Mouse (Mus musculus): Measurements from ENCODE around the gene Plekha5. TPM values are rescaled to one million over a fixed set of nuclear protein-coding genes. Genes with fewer than 3 reads are reported as not detected.

Gene Plekha5
- polyA plus RNA-seq, 1 experiment from 2014 or later: 45.4 TPM

- Histone ChIP-seq H3K4me3 (ENCODE audit: low read length) (no peak overlapping the region), H3K27me3 (ENCODE audit: insufficient read depth, low read length) (no peaks in the 10 kb centered on the region), H3K4me1 (ENCODE audit: insufficient read depth, low read length) (peaks cover 17% of the 10 kb centered on the region; the same call in 1 of the 2 replicates), H3K27ac (ENCODE audit: low read length) (0 out of 2 replicates have a peak overlapping the region, but pooled peaks have one; percentile 14), H3K4me2 (replicated peaks; ENCODE audit: low read depth, low read length) (no peak overlapping the region; the same call in 1 of the 2 replicates), H3K9ac (replicated peaks; ENCODE audit: low read length) (no peak overlapping the region), H3K36me3 (ENCODE audit: insufficient read depth, low read length) (no peaks in the 10 kb centered on the region), H3K9me3 (ENCODE audit: low read length) (no peaks in the 10 kb centered on the region)
- no peak for ATAC-seq (ENCODE audit: low FRiP score, low TSS enrichment)
- 22% methylated on average over 8 of the region's 8 CpGs for WGBS
These were observed 90.6 kb downstream of the Plekha5 start for GRCm38 (mm10) chr6:140514205-140515110.

GRCm38 (mm10) chr6:140515550-140515949 lies 91.7 kb downstream of the Plekha5 start:
- Histone ChIP-seq H3K4me3 (ENCODE audit: low read length) (no peak overlapping the region), H3K4me1 (ENCODE audit: insufficient read depth, low read length) (peaks cover 21% of the 10 kb centered on the region; the same call in 1 of the 2 replicates), H3K27me3 (ENCODE audit: insufficient read depth, low read length) (no peaks in the 10 kb centered on the region), H3K27ac (ENCODE audit: low read length) (no peak overlapping the region), H3K9me3 (ENCODE audit: low read length) (no peaks in the 10 kb centered on the region), H3K9ac (replicated peaks; ENCODE audit: low read length) (no peak overlapping the region), H3K4me2 (replicated peaks; ENCODE audit: low read depth, low read length) (no peak overlapping the region), H3K36me3 (ENCODE audit: insufficient read depth, low read length) (no peaks in the 10 kb centered on the region)
- ATAC-seq (ENCODE audit: low FRiP score, low TSS enrichment): no peak
- 76% methylated on average over 4 of the region's 4 CpGs for WGBS

DNA sequence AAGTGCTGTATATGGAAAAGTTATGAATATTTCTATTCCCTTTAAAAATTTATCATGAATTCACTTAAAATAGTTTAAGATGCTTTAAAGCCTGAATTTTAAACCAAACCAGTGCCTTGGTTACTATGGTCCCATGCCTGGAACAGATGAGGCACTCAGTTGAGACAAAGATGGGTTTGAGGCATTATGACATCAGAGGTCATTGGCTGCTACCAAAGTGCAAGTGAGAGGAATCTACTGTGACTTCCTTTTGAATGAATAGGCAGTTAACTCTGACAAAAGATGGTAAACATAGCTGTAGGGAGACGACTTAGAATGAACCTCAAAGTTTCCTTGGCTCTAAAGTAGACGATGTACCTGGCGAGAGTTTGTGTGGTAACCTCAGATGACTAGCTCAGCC lies 92.3 kb downstream of the Plekha5 start:
- Histone ChIP-seq H3K9ac (replicated peaks; ENCODE audit: low read length) (no peak overlapping the region), H3K4me1 (ENCODE audit: insufficient read depth, low read length) (peaks cover 21% of the 10 kb centered on the region; the same call in 1 of the 2 replicates)
- 73% methylated on average over 3 of the region's 3 CpGs for WGBS

GRCm38 (mm10) chr6:140517188-140517587 lies 93.3 kb downstream of the Plekha5 start:
- Histone ChIP-seq H3K27me3 (ENCODE audit: insufficient read depth, low read length) (no peaks in the 10 kb centered on the region), H3K27ac (ENCODE audit: low read length) (no peak overlapping the region), H3K36me3 (ENCODE audit: insufficient read depth, low read length) (no peaks in the 10 kb centered on the region), H3K9ac (replicated peaks; ENCODE audit: low read length) (no peak overlapping the region), H3K9me3 (ENCODE audit: low read length) (no peaks in the 10 kb centered on the region), H3K4me3 (ENCODE audit: low read length) (no peak overlapping the region), H3K4me2 (replicated peaks; ENCODE audit: low read depth, low read length) (no peak overlapping the region), H3K4me1 (ENCODE audit: insufficient read depth, low read length) (peaks cover 28% of the 10 kb centered on the region; the same call in 1 of the 2 replicates)
- no peak for ATAC-seq (ENCODE audit: low FRiP score, low TSS enrichment)
- 76% methylated on average over 1 of the region's 1 CpGs for WGBS

More for the DNA sequence above, 92.3 kb downstream of the Plekha5 start:
- H3K36me3 ChIP-seq (ENCODE audit: insufficient read depth, low read length): no peaks in the 10 kb centered on the region
- H3K9me3 ChIP-seq (ENCODE audit: low read length): no peaks in the 10 kb centered on the region
- H3K4me2 ChIP-seq (replicated peaks; ENCODE audit: low read depth, low read length): no peak overlapping the region
- H3K4me3 ChIP-seq (ENCODE audit: low read length): no peak overlapping the region
- ATAC-seq (ENCODE audit: low FRiP score, low TSS enrichment): no peak
- no peaks in the 10 kb centered on the region for H3K27me3 ChIP-seq (ENCODE audit: insufficient read depth, low read length)
- no peak overlapping the region for H3K27ac ChIP-seq (ENCODE audit: low read length)

DNA sequence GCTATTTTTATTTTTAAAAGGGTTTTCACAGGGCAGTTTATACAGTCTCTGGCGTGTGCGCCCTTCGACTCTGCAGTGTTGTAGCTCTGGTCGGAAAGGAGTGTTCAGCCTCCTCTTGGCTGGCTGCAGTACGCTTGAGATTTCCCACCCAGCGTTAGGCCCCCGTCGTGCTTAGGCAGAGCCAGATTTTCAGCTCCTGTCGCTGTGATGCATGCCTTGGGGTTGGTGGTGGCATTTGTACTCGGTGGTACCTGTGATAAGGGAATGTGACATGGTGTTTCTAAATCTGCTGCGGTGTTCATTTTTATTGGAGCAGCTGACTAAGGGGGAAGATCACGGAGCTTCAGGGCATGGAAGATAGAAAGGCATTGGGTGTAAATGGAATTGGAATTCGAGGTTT lies 95.2 kb downstream of the Plekha5 start:
- no peak overlapping the region for H3K9ac ChIP-seq (replicated peaks; ENCODE audit: low read length)
- H3K27me3 ChIP-seq (ENCODE audit: insufficient read depth, low read length): no peaks in the 10 kb centered on the region
- H3K27ac ChIP-seq (ENCODE audit: low read length): no peak overlapping the region
- no peak overlapping the region for H3K4me2 ChIP-seq (replicated peaks; ENCODE audit: low read depth, low read length)
- peaks cover 29% of the 10 kb centered on the region; the same call in 1 of the 2 replicates for H3K4me1 ChIP-seq (ENCODE audit: insufficient read depth, low read length)
- H3K4me3 ChIP-seq (ENCODE audit: low read length): no peak overlapping the region
- no peak for ATAC-seq (ENCODE audit: low FRiP score, low TSS enrichment)
- H3K9me3 ChIP-seq (ENCODE audit: low read length): no peaks in the 10 kb centered on the region
- H3K36me3 ChIP-seq (ENCODE audit: insufficient read depth, low read length): no peaks in the 10 kb centered on the region
- 62% methylated on average over 13 of the region's 13 CpGs for WGBS

- peaks cover 24% of the 10 kb centered on the region; the same call in 1 of the 2 replicates for H3K4me1 ChIP-seq (ENCODE audit: insufficient read depth, low read length)
- ATAC-seq (ENCODE audit: low FRiP score, low TSS enrichment): 0 out of 2 replicates have a peak, but pooled peaks have one; percentile 56
These were observed 95.8 kb downstream of the Plekha5 start for GRCm38 (mm10) chr6:140519488-140520159.

DNA sequence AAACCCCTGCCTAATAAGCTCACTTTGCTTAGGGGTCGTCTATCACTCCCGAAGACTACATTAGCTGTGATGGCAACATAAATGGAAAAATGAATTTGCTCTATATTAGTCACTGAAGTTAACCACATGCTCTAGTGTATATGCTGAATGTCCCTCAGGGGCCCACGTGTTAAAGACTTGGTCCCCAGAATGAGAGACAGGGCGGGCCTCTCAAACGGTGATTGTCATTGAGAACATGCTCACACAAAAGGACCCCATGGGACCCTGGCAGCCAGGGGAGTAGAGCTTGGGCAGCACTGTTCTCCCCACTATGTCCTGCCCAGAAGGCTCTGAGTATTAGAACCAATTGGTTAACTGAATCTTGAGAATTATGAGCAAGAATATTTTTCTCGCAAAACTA lies 97.1 kb downstream of the Plekha5 start:
- H3K4me2 ChIP-seq (replicated peaks; ENCODE audit: low read depth, low read length): no peak overlapping the region
- no peak for ATAC-seq (ENCODE audit: low FRiP score, low TSS enrichment)
- no peak overlapping the region for H3K9ac ChIP-seq (replicated peaks; ENCODE audit: low read length)
- H3K4me1 ChIP-seq (ENCODE audit: insufficient read depth, low read length): peaks cover 21% of the 10 kb centered on the region; the same call in 1 of the 2 replicates
- no peaks in the 10 kb centered on the region for H3K9me3 ChIP-seq (ENCODE audit: low read length)
- WGBS: 72% methylated on average over 6 of the region's 6 CpGs
- 0 out of 2 replicates have a peak, but pooled peaks cover 4% of the 10 kb centered on the region for H3K36me3 ChIP-seq (ENCODE audit: insufficient read depth, low read length)
- H3K27me3 ChIP-seq (ENCODE audit: insufficient read depth, low read length): no peaks in the 10 kb centered on the region
- no peak overlapping the region for H3K27ac ChIP-seq (ENCODE audit: low read length)
- no peak overlapping the region for H3K4me3 ChIP-seq (ENCODE audit: low read length)

More at GRCm38 (mm10) chr6:140519488-140520159, 95.8 kb downstream of the Plekha5 start:
- no peaks in the 10 kb centered on the region for H3K27me3 ChIP-seq (ENCODE audit: insufficient read depth, low read length)
- H3K9ac ChIP-seq (replicated peaks; ENCODE audit: low read length): no peak overlapping the region
- H3K4me3 ChIP-seq (ENCODE audit: low read length): no peak overlapping the region
- H3K27ac ChIP-seq (ENCODE audit: low read length): no peak overlapping the region
- H3K9me3 ChIP-seq (ENCODE audit: low read length): no peaks in the 10 kb centered on the region
- no peaks in the 10 kb centered on the region for H3K36me3 ChIP-seq (ENCODE audit: insufficient read depth, low read length)
- 31% methylated on average over 10 of the region's 10 CpGs for WGBS
- H3K4me2 ChIP-seq (replicated peaks; ENCODE audit: low read depth, low read length): no peak overlapping the region

GRCm38 (mm10) chr6:140521832-140522231 lies 98.0 kb downstream of the Plekha5 start:
- no peak overlapping the region for H3K27ac ChIP-seq (ENCODE audit: low read length)
- no peaks in the 10 kb centered on the region for H3K9me3 ChIP-seq (ENCODE audit: low read length)
- WGBS: 54% methylated on average over 5 of the region's 5 CpGs
- no peak overlapping the region for H3K4me3 ChIP-seq (ENCODE audit: low read length)
- H3K27me3 ChIP-seq (ENCODE audit: insufficient read depth, low read length): no peaks in the 10 kb centered on the region
- peaks cover 21% of the 10 kb centered on the region; the same call in 1 of the 2 replicates for H3K4me1 ChIP-seq (ENCODE audit: insufficient read depth, low read length)
- no peak overlapping the region for H3K4me2 ChIP-seq (replicated peaks; ENCODE audit: low read depth, low read length)
- no peak overlapping the region for H3K9ac ChIP-seq (replicated peaks; ENCODE audit: low read length)
- ATAC-seq (ENCODE audit: low FRiP score, low TSS enrichment): peak; percentile 24; the same call in 1 of the 2 replicates
- H3K36me3 ChIP-seq (ENCODE audit: insufficient read depth, low read length): peaks cover 7% of the 10 kb centered on the region; the same call in 1 of the 2 replicates

DNA sequence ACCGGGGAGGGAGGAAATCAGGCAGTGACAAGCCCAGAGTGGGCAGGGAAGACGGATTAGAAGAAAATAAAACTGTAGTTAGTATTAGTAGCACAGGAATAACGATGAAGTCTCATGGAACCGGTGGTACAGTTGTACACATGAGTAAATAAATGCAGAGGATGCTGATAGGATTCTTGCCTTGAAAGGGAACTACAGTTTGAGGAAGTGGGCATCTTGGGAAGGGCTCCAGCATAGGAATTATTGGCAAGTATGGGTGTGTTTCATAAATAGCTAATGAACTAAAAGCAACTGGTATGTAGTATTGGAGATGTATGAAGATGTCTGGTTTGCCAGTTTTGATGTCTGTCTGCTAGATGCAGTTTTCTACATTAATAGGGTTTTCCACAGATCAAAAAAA lies 99.7 kb downstream of the Plekha5 start:
- H3K4me3 ChIP-seq (ENCODE audit: low read length): no peak overlapping the region
- no peak overlapping the region for H3K9ac ChIP-seq (replicated peaks; ENCODE audit: low read length)
- peaks cover 11% of the 10 kb centered on the region for H3K36me3 ChIP-seq (ENCODE audit: insufficient read depth, low read length)
- no peaks in the 10 kb centered on the region for H3K27me3 ChIP-seq (ENCODE audit: insufficient read depth, low read length)
- ATAC-seq (ENCODE audit: low FRiP score, low TSS enrichment): no peak
- no peak overlapping the region for H3K27ac ChIP-seq (ENCODE audit: low read length)
- H3K4me2 ChIP-seq (replicated peaks; ENCODE audit: low read depth, low read length): no peak overlapping the region
- WGBS: 76% methylated on average over 4 of the region's 4 CpGs
- H3K4me1 ChIP-seq (ENCODE audit: insufficient read depth, low read length): peaks cover 20% of the 10 kb centered on the region; the same call in 1 of the 2 replicates
- no peaks in the 10 kb centered on the region for H3K9me3 ChIP-seq (ENCODE audit: low read length)

Measured in kidney, embryonic 16.5 days (tissue).